Mouse (Mus musculus): ENCODE data around the gene Nr1i2. TPM values are rescaled to one million over a fixed set of nuclear protein-coding genes. Genes with fewer than 3 reads are reported as not detected.
"Not testable (repeated sequence)": the region's sequence is repeated elsewhere in the genome, so short reads cannot be mapped to it uniquely, and the experiment has no call there.

The Nr1i2 gene
- polyA plus RNA-seq, 1 experiment from 2014 or later = 13.8 TPM

DNA sequence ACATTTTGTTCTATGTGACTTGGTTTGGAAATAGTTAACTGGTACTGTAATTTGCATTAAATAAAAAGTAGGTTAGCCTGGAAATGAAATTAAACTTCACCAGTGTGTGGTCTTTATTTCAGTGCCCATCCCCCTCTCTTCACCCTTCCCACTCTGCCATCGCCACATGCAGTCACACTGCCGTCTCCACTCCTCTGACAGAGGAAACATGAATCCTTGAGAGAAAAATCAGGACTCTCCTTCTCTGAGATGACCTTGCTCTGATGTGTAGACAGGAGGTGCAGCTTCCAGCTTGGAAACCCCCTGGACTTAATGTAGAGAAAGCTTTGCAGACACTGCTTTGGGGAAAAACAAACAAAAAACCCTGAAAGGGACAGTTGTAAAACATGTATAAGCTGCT, 49.2 kb downstream of the Nr1i2 start:
- Histone ChIP-seq H3K9me3 (ENCODE audit: low read length) (no peaks in the 10 kb centered on the region), H3K36me3 (replicated peaks; ENCODE audit: insufficient read depth, low read length) (peaks cover 16% of the 10 kb centered on the region), H3K9ac (replicated peaks) (no peak overlapping the region), H3K4me3 (ENCODE audit: low read depth, low read length) (no peak overlapping the region), H3K27me3 (ENCODE audit: insufficient read depth, low read length) (no peaks in the 10 kb centered on the region), H3K4me2 (ENCODE audit: low read depth, low read length) (no peak overlapping the region), H3K4me1 (ENCODE audit: insufficient read depth) (no peaks in the 10 kb centered on the region), H3K27ac (ENCODE audit: low read depth) (no peak overlapping the region)
- no peak for TF ChIP-seq CTCF (IDR thresholded peaks at IDR 0.05; ENCODE audit: low read depth)
- no peak for TF ChIP-seq EP300 (IDR thresholded peaks at IDR 0.05; ENCODE audit: low read depth)
- ATAC-seq (no peak), DNase-seq (no peak)
- WGBS (ENCODE audit: insufficient replicate concordance) = 83% methylated on average over 2 of the region's 2 CpGs

DNA sequence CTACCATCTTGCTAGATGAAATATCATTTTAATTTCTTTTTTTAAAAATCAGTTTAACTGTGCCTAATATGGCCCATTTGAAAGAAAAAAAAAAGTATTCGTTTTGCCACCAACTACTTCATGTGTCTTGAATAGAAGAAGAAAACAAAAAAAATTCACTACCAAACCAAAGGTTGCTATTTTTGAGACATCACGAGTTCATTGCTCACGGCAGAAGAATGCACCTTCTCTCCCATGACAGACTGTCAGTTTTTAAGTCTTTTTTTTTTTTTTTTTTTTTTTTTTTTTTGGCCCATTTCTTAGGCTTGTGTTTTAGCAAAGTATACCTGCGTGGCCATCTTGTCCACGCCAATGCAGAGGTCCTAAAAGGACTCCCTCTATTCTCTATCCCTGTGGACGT, 50.5 kb downstream of the Nr1i2 start:
- H3K4me1 ChIP-seq (ENCODE audit: insufficient read depth) = no peaks in the 10 kb centered on the region
- WGBS (ENCODE audit: insufficient replicate concordance) = 80% methylated on average over 6 of the region's 6 CpGs
- peaks cover 19% of the 10 kb centered on the region for H3K36me3 ChIP-seq (replicated peaks; ENCODE audit: insufficient read depth, low read length)
- no peak overlapping the region for H3K27ac ChIP-seq (ENCODE audit: low read depth)
- H3K27me3 ChIP-seq (ENCODE audit: insufficient read depth, low read length) = no peaks in the 10 kb centered on the region
- H3K9me3 ChIP-seq (ENCODE audit: low read length) = no peaks in the 10 kb centered on the region
- no peak for DNase-seq
- TF ChIP-seq EP300 (IDR thresholded peaks at IDR 0.05; ENCODE audit: low read depth) (no peak), CTCF (IDR thresholded peaks at IDR 0.05; ENCODE audit: low read depth) (no peak)
- no peak overlapping the region for H3K4me3 ChIP-seq (ENCODE audit: low read depth, low read length)
- no peak for ATAC-seq
- H3K9ac ChIP-seq (replicated peaks) = no peak overlapping the region
- H3K4me2 ChIP-seq (ENCODE audit: low read depth, low read length) = no peak overlapping the region

DNA sequence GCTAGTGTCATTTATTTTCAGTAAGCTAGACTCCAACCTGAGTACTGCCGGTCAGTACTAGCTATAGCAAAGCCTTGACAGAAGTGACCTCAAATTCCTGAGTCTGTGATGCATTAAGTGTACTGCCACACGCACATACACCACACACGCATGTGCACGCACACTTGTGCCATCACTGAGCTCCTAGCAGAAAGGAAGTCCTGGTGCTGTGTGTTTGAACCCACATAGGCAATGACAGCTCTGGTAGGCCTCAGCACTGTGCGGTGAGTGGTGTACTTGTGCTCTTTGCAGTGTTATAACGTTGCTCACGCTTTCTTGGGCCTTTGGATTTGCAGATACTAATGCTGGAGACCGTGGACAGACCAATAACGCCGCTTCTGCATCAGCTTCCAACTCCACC, 54.5 kb downstream of the Nr1i2 start:
- Histone ChIP-seq H3K4me1 (ENCODE audit: insufficient read depth) (no peaks in the 10 kb centered on the region), H3K9me3 (ENCODE audit: low read length) (no peaks in the 10 kb centered on the region), H3K27ac (ENCODE audit: low read depth) (no peak overlapping the region), H3K36me3 (replicated peaks; ENCODE audit: insufficient read depth, low read length) (peaks cover 25% of the 10 kb centered on the region), H3K4me2 (ENCODE audit: low read depth, low read length) (no peak overlapping the region), H3K9ac (replicated peaks) (no peak overlapping the region), H3K27me3 (ENCODE audit: insufficient read depth, low read length) (no peaks in the 10 kb centered on the region), H3K4me3 (ENCODE audit: low read depth, low read length) (no peak overlapping the region)
- TF ChIP-seq CTCF (IDR thresholded peaks at IDR 0.05; ENCODE audit: low read depth) = no peak
- TF ChIP-seq EP300 (IDR thresholded peaks at IDR 0.05; ENCODE audit: low read depth) = no peak
- ATAC-seq = no peak
- WGBS (ENCODE audit: insufficient replicate concordance) = 90% methylated on average over 10 of the region's 10 CpGs
- DNase-seq = no peak

DNA sequence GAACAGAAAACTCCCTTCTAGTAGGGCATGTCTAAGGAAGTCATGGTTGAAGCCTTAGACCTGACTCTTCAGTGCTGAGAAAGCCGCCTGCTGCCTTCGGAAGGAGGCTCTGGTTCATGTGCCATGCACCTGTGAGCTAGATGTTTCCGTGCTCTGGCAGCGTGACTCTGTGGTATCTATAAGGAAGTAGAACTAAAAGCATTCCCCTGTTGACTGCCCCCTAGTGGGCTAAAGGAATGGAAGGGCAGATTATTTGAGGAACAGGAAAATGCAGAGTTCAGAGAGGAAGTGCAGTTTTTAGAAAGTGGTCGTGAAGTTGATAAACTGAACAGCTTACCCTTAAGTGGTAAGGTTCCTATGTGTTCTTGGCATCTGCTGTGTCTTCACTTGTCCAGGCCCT, 54.9 kb downstream of the Nr1i2 start:
- 29% methylated on average over 5 of the region's 5 CpGs for WGBS (ENCODE audit: insufficient replicate concordance)
- Histone ChIP-seq H3K4me2 (ENCODE audit: low read depth, low read length) (no peak overlapping the region), H3K36me3 (replicated peaks; ENCODE audit: insufficient read depth, low read length) (peaks cover 25% of the 10 kb centered on the region), H3K9ac (replicated peaks) (no peak overlapping the region), H3K4me3 (ENCODE audit: low read depth, low read length) (no peak overlapping the region), H3K9me3 (ENCODE audit: low read length) (no peaks in the 10 kb centered on the region), H3K4me1 (ENCODE audit: insufficient read depth) (no peaks in the 10 kb centered on the region), H3K27ac (ENCODE audit: low read depth) (no peak overlapping the region), H3K27me3 (ENCODE audit: insufficient read depth, low read length) (no peaks in the 10 kb centered on the region)
- peak; percentile 56 for DNase-seq
- peak; percentile 83 for TF ChIP-seq CTCF (IDR thresholded peaks at IDR 0.05; ENCODE audit: low read depth)
- TF ChIP-seq EP300 (IDR thresholded peaks at IDR 0.05; ENCODE audit: low read depth) = no peak
- peak; percentile 43 for ATAC-seq

DNA sequence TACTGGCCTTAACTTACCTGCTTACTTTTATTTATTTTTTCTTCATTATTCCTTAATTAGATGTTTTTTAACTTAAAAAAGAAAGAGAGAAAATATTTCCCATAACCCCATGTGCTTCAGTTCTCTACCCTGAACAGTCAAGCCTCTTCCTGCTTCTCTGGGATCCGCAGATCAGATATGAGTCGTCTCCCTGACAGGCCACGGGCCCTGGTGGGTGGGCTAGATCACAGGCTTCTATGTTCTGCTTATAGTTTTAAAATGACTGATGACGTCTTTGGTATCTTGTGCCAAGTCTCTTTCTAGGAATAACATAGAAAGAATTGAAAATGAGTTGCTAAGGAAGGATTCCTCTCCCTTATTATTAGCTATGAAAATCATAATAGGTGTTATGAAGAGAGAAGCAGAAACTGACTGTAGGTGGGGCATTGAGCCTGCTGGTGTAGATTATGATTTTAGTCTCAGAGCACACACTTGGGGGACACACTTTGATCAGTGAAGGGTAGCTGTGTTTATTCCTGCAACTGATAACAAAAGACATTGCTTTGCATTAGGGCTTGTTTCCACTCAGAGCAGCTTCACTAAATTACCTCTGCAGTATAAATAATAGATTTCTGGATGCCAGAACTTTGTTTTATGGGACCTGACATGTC, 57.6 kb downstream of the Nr1i2 start:
- no peak overlapping the region for H3K4me2 ChIP-seq (ENCODE audit: low read depth, low read length)
- TF ChIP-seq CTCF (IDR thresholded peaks at IDR 0.05; ENCODE audit: low read depth) = no peak
- TF ChIP-seq EP300 (IDR thresholded peaks at IDR 0.05; ENCODE audit: low read depth) = no peak
- no peak overlapping the region for H3K27ac ChIP-seq (ENCODE audit: low read depth)
- no peak overlapping the region for H3K4me3 ChIP-seq (ENCODE audit: low read depth, low read length)
- no peak overlapping the region for H3K9ac ChIP-seq (replicated peaks)
- no peaks in the 10 kb centered on the region for H3K9me3 ChIP-seq (ENCODE audit: low read length)
- H3K27me3 ChIP-seq (ENCODE audit: insufficient read depth, low read length) = no peaks in the 10 kb centered on the region
- ATAC-seq = no peak
- peaks cover 19% of the 10 kb centered on the region for H3K36me3 ChIP-seq (replicated peaks; ENCODE audit: insufficient read depth, low read length)
- no peaks in the 10 kb centered on the region for H3K4me1 ChIP-seq (ENCODE audit: insufficient read depth)
- WGBS (ENCODE audit: insufficient replicate concordance) = 47% methylated on average over 4 of the region's 4 CpGs
- DNase-seq = no peak

DNA sequence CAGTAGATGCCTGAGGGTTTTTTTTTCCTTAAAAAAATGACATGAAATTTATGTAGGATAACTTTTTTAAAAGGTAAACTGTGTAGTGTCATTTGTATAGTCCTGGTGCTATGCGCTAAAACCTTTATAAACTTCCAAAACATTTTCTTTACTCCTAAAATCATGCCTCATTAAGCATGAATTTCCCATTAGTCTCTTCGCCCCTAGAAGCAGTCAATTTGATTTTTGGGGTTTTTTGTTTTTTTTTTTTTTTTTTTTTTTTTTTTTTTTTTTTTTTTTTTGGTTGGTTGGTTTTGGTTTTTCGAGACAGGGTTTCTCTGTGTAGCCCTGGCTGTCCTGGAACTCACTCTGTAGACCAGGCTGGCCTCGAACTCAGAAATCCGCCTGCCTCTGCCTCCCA, 72.1 kb downstream of the Nr1i2 start:
- H3K4me3 ChIP-seq (ENCODE audit: low read depth, low read length); ATAC-seq; H3K9me3 ChIP-seq (ENCODE audit: low read length); H3K27me3 ChIP-seq (ENCODE audit: insufficient read depth, low read length); H3K9ac ChIP-seq (replicated peaks); H3K27ac ChIP-seq (ENCODE audit: low read depth); H3K4me2 ChIP-seq (ENCODE audit: low read depth, low read length); H3K4me1 ChIP-seq (ENCODE audit: insufficient read depth); DNase-seq: not testable (repeated sequence)
- peaks cover 19% of the 10 kb centered on the region for H3K36me3 ChIP-seq (replicated peaks; ENCODE audit: insufficient read depth, low read length)
- WGBS (ENCODE audit: insufficient replicate concordance) = 86% methylated on average over 3 of the region's 5 CpGs

DNA sequence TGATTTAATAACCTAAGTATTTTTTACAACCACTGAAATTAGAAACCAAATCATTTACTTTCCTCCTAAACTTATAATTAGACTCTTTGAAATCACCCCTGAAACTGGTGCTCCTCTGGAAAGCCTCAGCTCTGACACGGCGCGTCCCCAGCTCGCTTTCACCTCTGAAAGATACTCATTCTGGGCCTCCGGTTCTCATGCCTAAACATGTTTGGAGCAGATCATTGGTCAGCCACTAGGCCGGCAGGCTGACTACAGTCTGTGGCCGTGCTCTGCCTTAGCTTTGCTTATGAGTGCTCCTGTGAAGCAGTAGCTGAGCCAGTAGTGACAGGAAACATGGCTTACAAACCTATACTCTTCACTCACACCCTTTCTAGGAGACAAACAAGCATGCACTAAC, 89.4 kb downstream of the Nr1i2 start:
- Histone ChIP-seq H3K9ac (replicated peaks) (no peak overlapping the region), H3K9me3 (ENCODE audit: low read length) (no peaks in the 10 kb centered on the region), H3K4me1 (ENCODE audit: insufficient read depth) (no peaks in the 10 kb centered on the region), H3K4me3 (ENCODE audit: low read depth, low read length) (no peak overlapping the region), H3K36me3 (replicated peaks; ENCODE audit: insufficient read depth, low read length) (peaks cover 24% of the 10 kb centered on the region), H3K27ac (ENCODE audit: low read depth) (no peak overlapping the region), H3K4me2 (ENCODE audit: low read depth, low read length) (no peak overlapping the region), H3K27me3 (ENCODE audit: insufficient read depth, low read length) (no peaks in the 10 kb centered on the region)
- WGBS (ENCODE audit: insufficient replicate concordance) = 89% methylated on average over 7 of the region's 7 CpGs
- ATAC-seq (no peak), DNase-seq (no peak)
- TF ChIP-seq CTCF (IDR thresholded peaks at IDR 0.05; ENCODE audit: low read depth) (no peak), EP300 (IDR thresholded peaks at IDR 0.05; ENCODE audit: low read depth) (no peak)

Other genes starting within 250 kb of the Nr1i2 start
- 9.9 and 10.8 TPM in 2 replicates for gene Gsk3b, start 205.8 kb downstream of the Nr1i2 start, polyA plus RNA-seq (2015; fragmentation: Nextera tagmentation; extraction: Ambion mirVana)
- 0.04 TPM in 1 of 2 replicates, not detected in the other for gene Maats1, start 47.3 kb upstream of the Nr1i2 start, polyA plus RNA-seq (2015; fragmentation: Nextera tagmentation; extraction: Ambion mirVana)
- gene Cox17, start 52.2 kb upstream of the Nr1i2 start, polyA plus RNA-seq (2015; fragmentation: Nextera tagmentation; extraction: Ambion mirVana) = 274 and 276 TPM in 2 replicates
- gene Gm21987, start 52.2 kb upstream of the Nr1i2 start, polyA plus RNA-seq (2015; fragmentation: Nextera tagmentation; extraction: Ambion mirVana) = not detected in 2 replicates
- gene Popdc2, start 67.4 kb upstream of the Nr1i2 start, polyA plus RNA-seq (2015; fragmentation: Nextera tagmentation; extraction: Ambion mirVana) = 10.8 and 12.6 TPM in 2 replicates
- 49.8 and 55.8 TPM in 2 replicates for gene Pla1a, start 138.3 kb upstream of the Nr1i2 start, polyA plus RNA-seq (2015; fragmentation: Nextera tagmentation; extraction: Ambion mirVana)
- gene Adprh, start 157.9 kb upstream of the Nr1i2 start, polyA plus RNA-seq (2015; fragmentation: Nextera tagmentation; extraction: Ambion mirVana) = 17.9 and 22.2 TPM in 2 replicates
- 0.13 and 0.15 TPM in 2 replicates for gene Cd80, start 160.7 kb upstream of the Nr1i2 start, polyA plus RNA-seq (2015; fragmentation: Nextera tagmentation; extraction: Ambion mirVana)
- gene Timmdc1, start 227.8 kb upstream of the Nr1i2 start, polyA plus RNA-seq (2015; fragmentation: Nextera tagmentation; extraction: Ambion mirVana) = 14.8 and 17.0 TPM in 2 replicates

Measured in liver, postnatal 0 days (tissue).